Mouse (Mus musculus): ENCODE results near the gene Taar3.

Taar3 gene

GRCm38 (mm10) chr10:23949508-23950005 lies at the start of gene Taar3:
Taar3 (plus strand) TSS chr10:23949558.
- no peak for DNase-seq

GRCm38 (mm10) chr10:23901119-23901518 lies 48.2 kb upstream of the Taar3 start:
- DNase-seq, result no peak

GRCm38 (mm10) chr10:23905661-23906060 lies 43.7 kb upstream of the Taar3 start:
- no peak for DNase-seq

- DNase-seq, result no peak
These were observed 29.3 kb upstream of the Taar3 start, which contains the start of gene Taar1 for GRCm38 (mm10) chr10:23920056-23920455. Taar1 (plus strand) TSS chr10:23920356.

- no peak for DNase-seq
These were observed 26.9 kb upstream of the Taar3 start for GRCm38 (mm10) chr10:23922468-23922867.

GRCm38 (mm10) chr10:23923941-23924340 lies 25.4 kb upstream of the Taar3 start:
- DNase-seq, result no peak

- no peak for DNase-seq
These were observed 11.7 kb upstream of the Taar3 start for GRCm38 (mm10) chr10:23937613-23938012.

GRCm38 (mm10) chr10:23938312-23938711 lies 11.0 kb upstream of the Taar3 start, which contains the start of gene Taar2:
Taar2 (plus strand) TSS chr10:23938572.
- no peak for DNase-seq

GRCm38 (mm10) chr10:23942465-23942864 lies 6.9 kb upstream of the Taar3 start:
- DNase-seq, result no peak

GRCm38 (mm10) chr10:23948026-23948425 lies 1.3 kb upstream of the Taar3 start:
- no peak for DNase-seq

GRCm38 (mm10) chr10:23951714-23952113 lies 2.4 kb downstream of the Taar3 start:
- DNase-seq, result peak; percentile 75

GRCm38 (mm10) chr10:23959071-23959470 lies 9.7 kb downstream of the Taar3 start:
- DNase-seq, result no peak

GRCm38 (mm10) chr10:23960444-23960915 lies 11.1 kb downstream of the Taar3 start, which contains the start of gene Taar4:
Taar4 (plus strand) TSS chr10:23960494.
- DNase-seq, result no peak

- no peak for DNase-seq
These were observed 14.1 kb downstream of the Taar3 start for GRCm38 (mm10) chr10:23963444-23963843.

GRCm38 (mm10) chr10:23964921-23965610 lies 15.7 kb downstream of the Taar3 start:
- DNase-seq, result no peak

- DNase-seq, result no peak
These were observed 21.4 kb downstream of the Taar3 start, which contains the start of gene Taar5 for GRCm38 (mm10) chr10:23970656-23971165. Taar5 (plus strand) TSS chr10:23970706.

- DNase-seq, result no peak
These were observed 21.9 kb downstream of the Taar3 start for GRCm38 (mm10) chr10:23971256-23971655.

- DNase-seq, result no peak
These were observed 28.6 kb downstream of the Taar3 start for GRCm38 (mm10) chr10:23977958-23978357.

GRCm38 (mm10) chr10:23978901-23979705 lies 29.7 kb downstream of the Taar3 start:
- peak; percentile 36 for DNase-seq

- no peak for DNase-seq
These were observed 36.2 kb downstream of the Taar3 start, which contains the start of gene Taar6 for GRCm38 (mm10) chr10:23985546-23985945. Taar6 (minus strand) TSS chr10:23985646.

GRCm38 (mm10) chr10:23986419-23986818 lies 37.1 kb downstream of the Taar3 start:
- no peak for DNase-seq

- no peak for DNase-seq
These were observed 44.0 kb downstream of the Taar3 start, which contains the start of gene Taar7a for GRCm38 (mm10) chr10:23993381-23993780. Taar7a (minus strand) TSS chr10:23993481.

- DNase-seq, result no peak
These were observed 50.3 kb downstream of the Taar3 start, which contains the start of gene Taar7b for GRCm38 (mm10) chr10:23999639-24000038. Taar7b (plus strand) TSS chr10:23999939.
